Mouse (Mus musculus): ENCODE measurements at regions not wholly inside any gene's neighbourhood (a gene's known extent, or its start where the extent isn't known, plus 50 kb on each side); places are given as distances from the start of the nearest gene placed in this dataset.

- TF ChIP-seq MYC (IDR thresholded peaks at IDR 0.05; ENCODE audit: low read depth, low read length), result no peak
- TF ChIP-seq MAFK (IDR thresholded peaks at IDR 0.05; ENCODE audit: insufficient replicate concordance, low read length), result no peak
- TF ChIP-seq USF1 (IDR thresholded peaks at IDR 0.05; ENCODE audit: low read depth, low read length), result no peak
- no peak for TF ChIP-seq JUN (IDR thresholded peaks at IDR 0.05; ENCODE audit: insufficient read depth, low read depth, low read length)
- no peak for TF ChIP-seq CHD2 (IDR thresholded peaks at IDR 0.05; ENCODE audit: low read length)
- TF ChIP-seq MAX (IDR thresholded peaks at IDR 0.05; ENCODE audit: low read length), result no peak
- TF ChIP-seq TCF12 (IDR thresholded peaks at IDR 0.05; ENCODE audit: low read depth, low read length), result no peak
- no peak for TF ChIP-seq SIN3A (IDR thresholded peaks at IDR 0.05; ENCODE audit: low read length)
- no peak for TF ChIP-seq GABPA (IDR thresholded peaks at IDR 0.05; ENCODE audit: insufficient replicate concordance, low read depth, low read length)
- TF ChIP-seq ZC3H11A (IDR thresholded peaks at IDR 0.05; ENCODE audit: low read depth, low read length), result no peak
- H3K9ac ChIP-seq (ENCODE audit: insufficient read depth, low read depth), result no peak overlapping the region
- no peaks in the 10 kb centered on the region for H3K27me3 ChIP-seq (replicated peaks)
- no peak overlapping the region for H3K4me2 ChIP-seq (ENCODE audit: insufficient read depth, low read depth, poor library complexity, severe bottlenecking)
- H3K4me3 ChIP-seq (replicated peaks in 1 of 3; ENCODE audit: low read depth in 2 of 3, low read length in 2 of 3, poor library complexity in 1 of 3), result no peak overlapping the region
- H3K9me3 ChIP-seq (replicated peaks; ENCODE audit: low read length), result peaks cover 4% of the 10 kb centered on the region
- H3K4me1 ChIP-seq (ENCODE audit: control insufficient read depth in 1 of 2, insufficient read depth in 2 of 2), result peaks cover 21 to 45% of the 10 kb centered on the region in 2 experiments
- no peaks in the 10 kb centered on the region for H3K36me3 ChIP-seq (replicated peaks in 1 of 2; ENCODE audit: control insufficient read depth in 1 of 2, insufficient read depth in 1 of 2, low read length in 1 of 2)
- no peaks in the 10 kb centered on the region for H3K79me2 ChIP-seq (replicated peaks; ENCODE audit: control insufficient read depth, extremely low read depth, insufficient read depth, poor library complexity, severe bottlenecking)
- no peak for DNase-seq (ENCODE audit: extremely low read depth)
- no peak overlapping the region for H3K27ac ChIP-seq (ENCODE audit: insufficient read depth, low read depth)
- in situ Hi-C loops (cut with MboI; ENCODE audit: low pct_ligation_motif_present, low pct_unique_long_range_greater_than_20kb, low sequenced_read_pairs), result no loop called here
- dilution Hi-C loops (cut with MboI; ENCODE audit: extremely low pct_ligation_motif_present, extremely low pct_unique_long_range_greater_than_20kb, low sequenced_read_pairs), result no loop called here
These were observed 187.4 kb downstream of the Prkcq start for GRCm38 (mm10) chr2:11359280-11359679.

GRCm38 (mm10) chr2:11356714-11357113 is 184.8 kb downstream of the Prkcq start:
- Histone ChIP-seq H3K36me3 (replicated peaks in 1 of 2; ENCODE audit: control insufficient read depth in 1 of 2, insufficient read depth in 1 of 2, low read length in 1 of 2) (no peaks in the 10 kb centered on the region), H3K9ac (ENCODE audit: insufficient read depth, low read depth) (no peak overlapping the region), H3K27me3 (replicated peaks) (no peaks in the 10 kb centered on the region), H3K79me2 (replicated peaks; ENCODE audit: control insufficient read depth, extremely low read depth, insufficient read depth, poor library complexity, severe bottlenecking) (no peaks in the 10 kb centered on the region), H3K9me3 (replicated peaks; ENCODE audit: low read length) (peaks cover 4% of the 10 kb centered on the region), H3K27ac (ENCODE audit: insufficient read depth, low read depth) (no peak overlapping the region), H3K4me1 (ENCODE audit: control insufficient read depth in 1 of 2, insufficient read depth in 2 of 2) (peaks cover 15 to 28% of the 10 kb centered on the region in 2 experiments), H3K4me3 (replicated peaks in 1 of 3; ENCODE audit: low read depth in 2 of 3, low read length in 2 of 3, poor library complexity in 1 of 3) (no peak overlapping the region), H3K4me2 (ENCODE audit: insufficient read depth, low read depth, poor library complexity, severe bottlenecking) (no peak overlapping the region)
- dilution Hi-C loops (cut with MboI; ENCODE audit: extremely low pct_ligation_motif_present, extremely low pct_unique_long_range_greater_than_20kb, low sequenced_read_pairs) (no loop called here), in situ Hi-C loops (cut with MboI; ENCODE audit: low pct_ligation_motif_present, low pct_unique_long_range_greater_than_20kb, low sequenced_read_pairs) (no loop called here)
- DNase-seq (ENCODE audit: extremely low read depth), result no peak
- TF ChIP-seq CHD1 (IDR thresholded peaks at IDR 0.05; ENCODE audit: low read depth, low read length) (no peak), SIN3A (IDR thresholded peaks at IDR 0.05; ENCODE audit: low read length) (no peak), ZC3H11A (IDR thresholded peaks at IDR 0.05; ENCODE audit: low read depth, low read length) (no peak), USF1 (IDR thresholded peaks at IDR 0.05; ENCODE audit: low read depth, low read length) (no peak), ZMIZ1 (IDR thresholded peaks at IDR 0.05; ENCODE audit: low read depth, low read length) (no peak), CHD2 (IDR thresholded peaks at IDR 0.05; ENCODE audit: low read length) (no peak), POLR2AphosphoS2 (IDR thresholded peaks at IDR 0.05; ENCODE audit: low read depth, low read length) (no peak), NELFE (IDR thresholded peaks at IDR 0.05; ENCODE audit: low read depth, low read length) (no peak), E2F4 (IDR thresholded peaks at IDR 0.05; ENCODE audit: insufficient replicate concordance, low read depth, low read length) (no peak), USF2 (conservative IDR thresholded peaks at IDR 0.05; ENCODE audit: low read depth, low read length) (no peak), EP300 (IDR thresholded peaks at IDR 0.05; ENCODE audit: low read length) (no peak)

All from CH12.LX (cell line).